Mouse (Mus musculus) kidney, postnatal 0 days (tissue): Measurements from ENCODE around the gene Mrgprf. TPM values are rescaled to one million over a fixed set of nuclear protein-coding genes. Genes with fewer than 3 reads are reported as not detected.
A peak's percentile ranks its signal among the peaks of the same experiment; 100 is the strongest.

Experiments used
- ATAC-seq: fragments of 200-750 bp; cut with Nextera tagmentation; replicated peaks from 2 replicates; pipeline ENCODE4 v1.8.0; 2017; ENCODE audit warnings: low read depth, moderate number of reproducible peaks, moderate TSS enrichment, moderate library complexity; ENCODE audit not compliant: low FRiP score
- DNase-seq: peaks from one replicate; pipeline ENCODE4 v3.0.0-alpha.2; 2016; ENCODE audit warnings: low spot score
- H3K27ac ChIP-seq: fragments of 300-500 bp; sonication (generic); 2 replicates; pipeline ENCODE4 v1.5.1; 2014; ENCODE audit warnings: mild to moderate bottlenecking
- H3K27me3 ChIP-seq: fragments of 300-500 bp; sonication (generic); 2 replicates; pipeline ENCODE4 v1.6.1; 2014; ENCODE audit warnings: low read length, mixed read lengths; ENCODE audit not compliant: insufficient read depth
- H3K36me3 ChIP-seq: fragments of 300-500 bp; sonication (generic); 2 replicates; pipeline ENCODE4 v1.6.1; 2014; ENCODE audit warnings: low read length, mixed read lengths; ENCODE audit not compliant: insufficient read depth
- H3K4me1 ChIP-seq: fragments of 300-500 bp; sonication (generic); replicated peaks from 2 replicates; pipeline ENCODE4 v1.6.1; 2014; ENCODE audit warnings: antibody characterized with exemption, low read length, mixed read lengths; ENCODE audit not compliant: insufficient read depth
- H3K4me2 ChIP-seq: fragments of 300-500 bp; sonication (generic); 2 replicates; pipeline ENCODE4 v1.6.1; 2014; ENCODE audit warnings: mild to moderate bottlenecking, low read length, moderate library complexity, mixed read lengths
- H3K4me3 ChIP-seq: fragments of 300-500 bp; sonication (generic); replicated peaks from 2 replicates; pipeline ENCODE4 v1.5.1; 2014; ENCODE audit warnings: low read depth, low read length
- H3K9ac ChIP-seq: fragments of 300-500 bp; sonication (generic); 2 replicates; pipeline ENCODE4 v1.6.1; 2014; ENCODE audit warnings: low read depth, low read length
- H3K9me3 ChIP-seq: fragments of 300-500 bp; sonication (generic); replicated peaks from 2 replicates; pipeline ENCODE4 v1.6.1; 2016; ENCODE audit warnings: low read length, inconsistent platforms, mixed read lengths
- CTCF ChIP-seq: IDR thresholded peaks from 2 replicates; pipeline ENCODE4 v1.5.1; 2016; ENCODE audit warnings: antibody characterized with exemption, low read depth, mild to moderate bottlenecking, moderate library complexity
- WGBS: fragments of 180-500 bp; shearing (Covaris S2); extraction: QIAGEN DNeasy Blood & Tissue Kit; methylation state at CpG from one replicate; pipeline ENCODE4 v1.1.7; 2014; 5-methylcytosine and 5-hydroxymethylcytosine counted together
- polyA plus RNA-seq: library from polyadenylated mRNA; unstranded; fragments of >200 nt; fragmentation: Nextera tagmentation; extraction: Ambion mirVana; gene quantifications from 2 replicates; pipeline ENCODE4 v1.2.1, GENCODE M21; 2015

The Mrgprf gene
- polyA plus RNA-seq, 1 experiment from 2014 or later: 3.8 TPM

GRCm38 (mm10) chr7:145340248-145340904 is 39.7 kb downstream of the Mrgprf start:
- H3K9me3 ChIP-seq: no peaks in the 10 kb centered on the region
- no peak overlapping the region for H3K9ac ChIP-seq
- no peak for TF ChIP-seq CTCF
- H3K36me3 ChIP-seq: no peaks in the 10 kb centered on the region
- no peak overlapping the region for H3K4me3 ChIP-seq
- peak; percentile 45 for DNase-seq
- 77% methylated on average over 5 of the region's 5 CpGs for WGBS
- H3K27ac ChIP-seq: no peak overlapping the region
- no peaks in the 10 kb centered on the region for H3K4me1 ChIP-seq
- H3K27me3 ChIP-seq: no peaks in the 10 kb centered on the region
- ATAC-seq: peak; percentile 68; the same call in 1 of the 2 replicates
- H3K4me2 ChIP-seq: no peak overlapping the region

Other genes with a start within 250 kb of the Mrgprf start
- gene 1810010D01Rik, start 92.7 kb upstream of the Mrgprf start, polyA plus RNA-seq: not detected in 2 replicates
- gene Tpcn2, start 16.8 kb upstream of the Mrgprf start, polyA plus RNA-seq: 7.7 and 8.7 TPM in 2 replicates
- not detected in 2 replicates for gene Mrgprd, start 14.0 kb downstream of the Mrgprf start, polyA plus RNA-seq